Comparison of ENCODE assay signal across 1 mouse cellular context in the genomic region with DNA sequence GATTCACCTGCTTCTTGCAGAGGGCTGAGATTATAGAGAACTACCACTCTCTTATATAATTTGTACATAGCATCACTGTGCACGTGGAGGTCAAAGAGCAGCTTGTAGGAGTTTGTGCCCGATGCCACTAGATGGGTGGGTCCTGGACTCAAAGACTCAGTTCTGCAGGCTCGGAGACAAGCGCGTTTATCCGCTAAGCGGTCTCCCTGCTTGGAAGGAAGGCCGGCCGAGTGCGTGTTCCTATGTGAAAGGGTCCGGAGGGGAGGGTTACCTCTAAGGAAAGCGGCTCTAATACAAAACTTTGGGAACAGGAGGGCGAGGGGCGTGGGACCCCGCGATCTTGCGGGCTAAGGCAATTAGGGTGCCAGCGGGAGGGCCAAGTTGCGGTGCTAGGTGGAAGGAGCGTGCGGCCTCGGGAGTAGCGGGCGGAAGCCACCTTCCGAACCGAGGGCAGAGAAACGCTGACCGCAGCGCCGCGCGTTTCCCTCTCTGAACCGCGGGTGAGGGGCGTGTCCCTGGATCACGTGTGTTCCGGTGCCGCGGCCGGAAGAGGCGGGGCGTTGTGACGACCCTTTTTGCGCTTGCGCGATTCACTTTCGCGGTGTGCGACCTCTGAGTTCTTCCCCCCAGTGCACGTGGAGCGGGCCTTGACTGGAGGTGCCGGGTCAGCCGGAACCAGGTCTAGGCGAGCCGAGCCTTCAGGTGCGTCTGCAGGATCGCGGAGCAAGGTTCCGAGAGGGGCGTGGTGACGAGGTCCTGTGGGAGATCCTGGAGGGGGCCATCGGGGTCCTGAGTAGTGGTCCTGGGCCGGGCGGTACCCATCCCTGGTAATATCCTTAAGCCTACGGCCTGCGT.
TF ChIP-seq lines count a peak whose summit lies in the region.

A gene (plus strand): TSS at position 608 of the 855 bp plus-strand sequence.

TF ChIP-seq in CH12.LX, 34 proteins besides CTCF, POLR2A, EP300 and RAD21 (continued from another document):
- TF ChIP-seq ZNF384 (IDR thresholded peaks at IDR 0.05; ENCODE audit: low read depth, low read length) (no peak), ZC3H11A (IDR thresholded peaks at IDR 0.05; ENCODE audit: low read depth, low read length) (no peak), ETS1 (conservative IDR thresholded peaks at IDR 0.05; ENCODE audit: low read depth, low read length) (no peak; the same call in 1 of the 2 replicates), TCF12 (IDR thresholded peaks at IDR 0.05; ENCODE audit: low read depth, low read length) (peak; percentile 95), JUND (conservative IDR thresholded peaks at IDR 0.05; ENCODE audit: low read depth, low read length) (no peak), MAZ (IDR thresholded peaks at IDR 0.05; ENCODE audit: low read depth, low read length) (no peak; the same call in 1 of the 2 replicates), USF1 (IDR thresholded peaks at IDR 0.05; ENCODE audit: low read depth, low read length) (peak; percentile 92), BHLHE40 (IDR thresholded peaks at IDR 0.05; ENCODE audit: low read depth, low read length) (peak; percentile 91), GABPA (IDR thresholded peaks at IDR 0.05; ENCODE audit: insufficient replicate concordance, low read depth, low read length) (no peak), IRF4 (IDR thresholded peaks at IDR 0.05; ENCODE audit: low read depth, low read length) (no peak; the same call in 1 of the 2 replicates), ZKSCAN1 (IDR thresholded peaks at IDR 0.05; ENCODE audit: borderline replicate concordance, low read depth, low read length) (no peak), POLR2AphosphoS2 (IDR thresholded peaks at IDR 0.05; ENCODE audit: low read depth, low read length) (peak; percentile 98), NELFE (IDR thresholded peaks at IDR 0.05; ENCODE audit: low read depth, low read length) (peak; percentile 96), USF2 (conservative IDR thresholded peaks at IDR 0.05; ENCODE audit: low read depth, low read length) (peak; percentile 83)
TF ChIP-seq in CH12.LX: peak in this region for 19.
